17 mouse cellular contexts compared by ENCODE assay signal in the genomic region with DNA sequence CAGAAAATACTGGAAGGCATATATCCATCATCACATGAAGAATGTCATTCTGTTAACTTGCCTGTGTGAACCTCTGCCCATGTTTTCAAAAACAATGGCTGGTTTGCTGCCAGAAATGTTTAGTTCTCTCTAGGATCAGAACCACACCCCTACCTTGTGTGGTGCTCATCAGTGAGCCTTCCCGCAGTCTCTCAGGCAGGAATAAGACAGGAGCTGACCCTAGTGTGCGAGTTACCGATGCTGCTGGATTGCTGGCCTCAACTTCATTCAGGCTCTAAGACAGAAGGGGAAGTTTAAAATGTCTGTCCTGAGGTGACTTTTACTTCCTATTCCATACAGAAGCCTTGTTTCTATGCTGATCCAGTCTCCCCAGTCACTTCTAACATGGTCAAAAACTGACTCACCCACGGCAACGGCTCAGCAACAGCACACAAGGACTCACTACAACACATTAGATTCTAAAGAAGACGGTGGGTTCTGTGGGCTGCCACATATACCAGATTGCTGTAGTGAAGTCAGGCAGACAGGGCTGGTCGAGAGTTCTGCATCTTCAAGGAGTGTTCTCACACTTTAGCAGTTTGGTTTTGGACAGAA.
DNase-seq lines count a peak whose midpoint lies in the region; ATAC-seq and TF ChIP-seq lines count a peak whose summit lies in the region.
"Had no signal": no experiment of that assay in that cellular context is flagged by ENCODE, and none has a peak within 500 bp of the region (broad histone marks: within the 10 kb centered on the region; RNA-seq: fewer than 3 reads in every experiment).

No protein-coding gene starts in this region.

- WGBS in spleen, adult 2 months = 36% methylated on average over 7 of the region's 7 CpGs

- intact Hi-C loops in heart, postnatal 10 days (cut with DNase I) = no loop called here

- TF ChIP-seq POLR2A in spleen, adult 2 months (IDR thresholded peaks at IDR 0.05; ENCODE audit: low read depth, low read length) = no peak

- TF ChIP-seq CTCF in spleen, adult 2 months (IDR thresholded peaks at IDR 0.05; ENCODE audit: extremely low read depth, insufficient read depth, insufficient read length, insufficient replicate concordance) = no peak

- H3K36me3 ChIP-seq in spleen, adult 2 months (ENCODE audit: control insufficient read depth, insufficient read depth, low read length) = no peaks in the 10 kb centered on the region
- H3K36me3 ChIP-seq: embryonic facial prominence, embryonic 12.5 days; forebrain, embryonic 15.5 days had no signal

- peak; percentile 46 to 47; a peak in 2 of 4 replicates for ATAC-seq in hematopoietic stem cell, adult 5-6 weeks (replicated peaks in 1 of 2; ENCODE audit: insufficient read depth in 1 of 2, low FRiP score in 2 of 2, low TSS enrichment in 1 of 2, low read depth in 1 of 2, poor library complexity in 2 of 2, severe bottlenecking in 2 of 2)
- no peak for ATAC-seq in CD4-positive, CD25-positive, alpha-beta regulatory T cell, adult 4 months
- ATAC-seq: forebrain, embryonic 15.5 days; hindbrain, embryonic 16.5 days had no signal

- H3K4me3 ChIP-seq in spleen, adult 2 months (ENCODE audit: extremely low read depth, insufficient read depth, insufficient read length) = no peak overlapping the region
- H3K4me3 ChIP-seq: embryonic facial prominence, embryonic 12.5 days; forebrain, embryonic 15.5 days; midbrain, embryonic 12.5 days had no signal

- peak; percentile 92 for DNase-seq in heart, adult 11 months
- no peak for DNase-seq in heart, postnatal 10 days
- DNase-seq in spleen, adult 2 months (ENCODE audit: low read depth in 1 of 2, low spot score in 2 of 2) = no peak
- DNase-seq in spleen, postnatal 10 days (ENCODE audit: low spot score in 2 of 2) = no peak
- DNase-seq in spleen, adult 12 weeks (ENCODE audit: low spot score) = no peak
- DNase-seq in frontal cortex, adult 2 months (ENCODE audit: extremely low spot score in 1 of 2, low spot score in 1 of 2) = no peak
- DNase-seq: adrenal gland, postnatal 25 days; cerebellum, adult 11-12 months; kidney, adult 9 months; layer of hippocampus, adult 9-11 months; thymus, postnatal 25 days had no signal

- H3K27me3 ChIP-seq in spleen, adult 2 months (ENCODE audit: control insufficient read depth, insufficient read depth, low read length) = no peaks in the 10 kb centered on the region
- H3K27me3 ChIP-seq: embryonic facial prominence, embryonic 12.5 days; forebrain, embryonic 15.5 days; midbrain, embryonic 12.5 days had no signal

- H3K4me1 ChIP-seq in spleen, adult 2 months (ENCODE audit: control insufficient read depth, insufficient read depth, insufficient read length) = peaks cover 39% of the 10 kb centered on the region

- H3K27ac ChIP-seq in spleen, adult 2 months (ENCODE audit: insufficient read depth, low read length) = peak overlapping the region; percentile 52
- H3K27ac ChIP-seq: embryonic facial prominence, embryonic 12.5 days; forebrain, embryonic 15.5 days; midbrain, embryonic 12.5 days had no signal
